Comparison of ENCODE assay signal across 25 mouse cellular contexts in genomic region chr1:180162986-180163385, GRCm38 (mm10).
"Had no signal": no experiment of that assay in that cellular context is flagged by ENCODE, and none has a peak within 500 bp of the region (broad histone marks: within the 10 kb centered on the region; RNA-seq: fewer than 3 reads in every experiment).

No protein-coding gene starts in this region.

- H3K4me2 ChIP-seq: heart, embryonic 12.5 days; hindbrain, embryonic 12.5 days; hindbrain, embryonic 14.5 days; intestine, embryonic 15.5 days; limb, embryonic 12.5 days; liver, embryonic 11.5 days; liver, embryonic 13.5 days had no signal

- H3K27ac ChIP-seq: heart, adult 2 months; hindbrain, embryonic 10.5 days; hindbrain, embryonic 12.5 days; hindbrain, embryonic 14.5 days; intestine, embryonic 15.5 days; layer of hippocampus, adult 2 months; left cerebral cortex, adult 2 months; limb, embryonic 10.5 days; limb, embryonic 12.5 days; liver, embryonic 13.5 days had no signal

- H3K4me3 ChIP-seq: heart, adult 2 months; heart, embryonic 12.5 days; hindbrain, embryonic 10.5 days; hindbrain, embryonic 12.5 days; intestine, embryonic 15.5 days; layer of hippocampus, adult 2 months; left cerebral cortex, adult 2 months; limb, embryonic 10.5 days; limb, embryonic 12.5 days; liver, embryonic 13.5 days had no signal

- H3K9ac ChIP-seq: heart, embryonic 12.5 days; hindbrain, embryonic 12.5 days; hindbrain, embryonic 14.5 days; intestine, embryonic 15.5 days; limb, embryonic 12.5 days; liver, embryonic 13.5 days had no signal

- H3K9me3 ChIP-seq: heart, embryonic 12.5 days; hindbrain, embryonic 10.5 days; hindbrain, embryonic 12.5 days; intestine, embryonic 15.5 days; limb, embryonic 10.5 days; limb, embryonic 12.5 days; liver, embryonic 13.5 days had no signal

- H3K4me1 ChIP-seq: heart, embryonic 12.5 days; hindbrain, embryonic 10.5 days; hindbrain, embryonic 12.5 days; intestine, embryonic 15.5 days; limb, embryonic 12.5 days; liver, embryonic 13.5 days had no signal

- H3K27me3 ChIP-seq: heart, embryonic 12.5 days; hindbrain, embryonic 12.5 days; intestine, embryonic 15.5 days; limb, embryonic 12.5 days; liver, embryonic 13.5 days had no signal

- ATAC-seq: hindbrain, embryonic 16.5 days; inflammation-experienced regulatory T-cells, adult 6 months; intestine, embryonic 15.5 days; intestine, postnatal 0 days had no signal

- DNase-seq: gastrocnemius, postnatal 10 days; gastrocnemius, postnatal 25 days; heart, adult 2 months; heart, postnatal 10 days; heart, postnatal 4 days; kidney, adult 18-20 months; kidney, adult 8-10 months; kidney, postnatal 10 days; kidney, postnatal 25 days; kidney, postnatal 4 days; liver; liver, embryonic 13.5 days had no signal
